Mouse (Mus musculus) embryonic facial prominence, embryonic 15.5 days (tissue): ENCODE results near the gene Ankrd45. TPM values are rescaled to one million over a fixed set of nuclear protein-coding genes. Genes with fewer than 3 reads are reported as not detected.
"Not testable (repeated sequence)": the region's sequence is repeated elsewhere in the genome, so short reads cannot be mapped to it uniquely, and the experiment has no call there.

Experiments used
- ATAC-seq: fragments of 200-750 bp; cut with Nextera tagmentation; 2 replicates; pipeline ENCODE4 v1.8.0; 2017; ENCODE audit warnings: low read depth, moderate TSS enrichment; ENCODE audit not compliant: insufficient number of reproducible peaks, low FRiP score, low TSS enrichment
- H3K27ac ChIP-seq: fragments of 300-500 bp; sonication (generic); replicated peaks from 2 replicates; pipeline ENCODE4 v1.5.1; 2015; ENCODE audit warnings: mild to moderate bottlenecking, inconsistent platforms
- H3K27me3 ChIP-seq: fragments of 300-500 bp; sonication (generic); 2 replicates; pipeline ENCODE4 v1.6.1; 2015; ENCODE audit warnings: inconsistent platforms
- H3K36me3 ChIP-seq: fragments of 300-500 bp; sonication (generic); 2 replicates; pipeline ENCODE4 v1.6.1; 2015; ENCODE audit warnings: mild to moderate bottlenecking, inconsistent platforms
- H3K4me1 ChIP-seq: fragments of 300-500 bp; sonication (generic); 2 replicates; pipeline ENCODE4 v1.6.1; 2015; ENCODE audit warnings: inconsistent platforms
- H3K4me2 ChIP-seq: fragments of 300-500 bp; sonication (generic); replicated peaks from 2 replicates; pipeline ENCODE4 v1.6.1; 2015; ENCODE audit warnings: mild to moderate bottlenecking, inconsistent platforms
- H3K4me3 ChIP-seq: fragments of 300-500 bp; sonication (generic); replicated peaks from 2 replicates; pipeline ENCODE4 v1.5.1; 2015; ENCODE audit warnings: mild to moderate bottlenecking, inconsistent platforms
- H3K9ac ChIP-seq: fragments of 300-500 bp; sonication (generic); 2 replicates; pipeline ENCODE4 v1.6.1; 2015; ENCODE audit warnings: inconsistent platforms
- H3K9me3 ChIP-seq: fragments of 300-500 bp; sonication (generic); replicated peaks from 2 replicates; pipeline ENCODE4 v1.6.1; 2016; ENCODE audit warnings: inconsistent platforms
- WGBS: fragments of 180-500 bp; shearing (Covaris S2); methylation state at CpG from one replicate; pipeline ENCODE4 v1.1.7; 2015; 5-methylcytosine and 5-hydroxymethylcytosine counted together
- polyA plus RNA-seq: library from polyadenylated mRNA; unstranded; fragments of >200 nt; fragmentation: Nextera tagmentation; extraction: Ambion mirVana; gene quantifications from 2 replicates; pipeline ENCODE4 v1.2.1, GENCODE M21; 2015

Ankrd45 gene
- polyA plus RNA-seq, 1 experiment from 2014 or later, result 3.8 TPM

- Histone ChIP-seq H3K9ac (no peak overlapping the region), H3K4me3 (no peak overlapping the region), H3K4me1 (0 out of 2 replicates have a peak, but pooled peaks cover 4% of the 10 kb centered on the region), H3K36me3 (no peaks in the 10 kb centered on the region), H3K9me3 (no peaks in the 10 kb centered on the region), H3K27ac (no peak overlapping the region), H3K27me3 (no peaks in the 10 kb centered on the region), H3K4me2 (no peak overlapping the region)
- 76% methylated on average over 9 of the region's 9 CpGs for WGBS
- no peak for ATAC-seq
These were observed 47.9 kb downstream of the Ankrd45 start for GRCm38 (mm10) chr1:161190253-161190910.

GRCm38 (mm10) chr1:161195541-161196351 lies 53.3 kb downstream of the Ankrd45 start:
- Histone ChIP-seq H3K27ac (peak overlapping the region; percentile 89), H3K9ac (peak overlapping the region; percentile 28; the same call in 1 of the 2 replicates), H3K36me3 (no peaks in the 10 kb centered on the region), H3K4me2 (peak overlapping the region; percentile 59), H3K9me3 (no peaks in the 10 kb centered on the region), H3K4me1 (peaks cover 8% of the 10 kb centered on the region), H3K4me3 (peak overlapping the region; percentile 47), H3K27me3 (no peaks in the 10 kb centered on the region)
- ATAC-seq, result peak; percentile 88
- WGBS, result under 1% methylated on average over 16 of the region's 16 CpGs

- Histone ChIP-seq H3K27ac (peak overlapping the region; percentile 89), H3K4me2 (peak overlapping the region; percentile 59), H3K4me3 (peak overlapping the region; percentile 47)
- 49% methylated on average over 11 of the region's 11 CpGs for WGBS
- not testable (repeated sequence) for H3K4me1 ChIP-seq, H3K9me3 ChIP-seq, ATAC-seq, H3K9ac ChIP-seq, H3K27me3 ChIP-seq, H3K36me3 ChIP-seq
These were observed 53.9 kb downstream of the Ankrd45 start for GRCm38 (mm10) chr1:161196364-161196763.

GRCm38 (mm10) chr1:161199856-161200255 lies 57.4 kb downstream of the Ankrd45 start:
- Histone ChIP-seq H3K4me1 (peaks cover 8% of the 10 kb centered on the region), H3K9ac (no peak overlapping the region), H3K4me3 (no peak overlapping the region), H3K9me3 (no peaks in the 10 kb centered on the region), H3K4me2 (no peak overlapping the region), H3K36me3 (no peaks in the 10 kb centered on the region), H3K27ac (no peak overlapping the region), H3K27me3 (no peaks in the 10 kb centered on the region)
- 73% methylated on average over 5 of the region's 5 CpGs for WGBS
- no peak for ATAC-seq

GRCm38 (mm10) chr1:161214465-161214864 lies 72.0 kb downstream of the Ankrd45 start:
- Histone ChIP-seq H3K4me1 (no peaks in the 10 kb centered on the region), H3K27me3 (no peaks in the 10 kb centered on the region), H3K27ac (no peak overlapping the region), H3K4me2 (no peak overlapping the region), H3K9me3 (no peaks in the 10 kb centered on the region), H3K4me3 (no peak overlapping the region), H3K9ac (no peak overlapping the region), H3K36me3 (no peaks in the 10 kb centered on the region)
- no peak for ATAC-seq
- WGBS, result 24% methylated on average over 4 of the region's 4 CpGs

GRCm38 (mm10) chr1:161219816-161220215 lies 77.3 kb downstream of the Ankrd45 start:
- H3K4me1 ChIP-seq, result no peaks in the 10 kb centered on the region
- no peak for ATAC-seq
- no peak overlapping the region for H3K9ac ChIP-seq
- no peak overlapping the region for H3K27ac ChIP-seq
- WGBS, result 59% methylated on average over 3 of the region's 3 CpGs
- H3K4me2 ChIP-seq, result no peak overlapping the region
- H3K4me3 ChIP-seq, result no peak overlapping the region
- no peaks in the 10 kb centered on the region for H3K36me3 ChIP-seq
- no peaks in the 10 kb centered on the region for H3K9me3 ChIP-seq
- H3K27me3 ChIP-seq, result no peaks in the 10 kb centered on the region

Other genes with a start within 250 kb of the Ankrd45 start
- gene Rc3h1, start 236.3 kb upstream of the Ankrd45 start, polyA plus RNA-seq, result 7.4 and 9.0 TPM in 2 replicates
- gene Serpinc1, start 164.1 kb upstream of the Ankrd45 start, polyA plus RNA-seq, result 2.5 and 2.7 TPM in 2 replicates
- 7.8 and 8.1 TPM in 2 replicates for gene Zbtb37, start 107.8 kb upstream of the Ankrd45 start, polyA plus RNA-seq
- gene Dars2, start 72.0 kb upstream of the Ankrd45 start, polyA plus RNA-seq, result 24.5 and 29.5 TPM in 2 replicates
- 25.9 and 28.9 TPM in 2 replicates for gene Cenpl, start 72.0 kb upstream of the Ankrd45 start, polyA plus RNA-seq
- 17.2 and 18.8 TPM in 2 replicates for gene Klhl20, start 11.2 kb upstream of the Ankrd45 start, polyA plus RNA-seq
- gene Tex50, start 16.6 kb downstream of the Ankrd45 start, polyA plus RNA-seq, result 0.23 TPM in 1 of 2 replicates, not detected in the other
- gene Prdx6, start 108.5 kb downstream of the Ankrd45 start, polyA plus RNA-seq, result 342 and 372 TPM in 2 replicates